Mouse (Mus musculus): ENCODE data around the gene Mgll.

DNA sequence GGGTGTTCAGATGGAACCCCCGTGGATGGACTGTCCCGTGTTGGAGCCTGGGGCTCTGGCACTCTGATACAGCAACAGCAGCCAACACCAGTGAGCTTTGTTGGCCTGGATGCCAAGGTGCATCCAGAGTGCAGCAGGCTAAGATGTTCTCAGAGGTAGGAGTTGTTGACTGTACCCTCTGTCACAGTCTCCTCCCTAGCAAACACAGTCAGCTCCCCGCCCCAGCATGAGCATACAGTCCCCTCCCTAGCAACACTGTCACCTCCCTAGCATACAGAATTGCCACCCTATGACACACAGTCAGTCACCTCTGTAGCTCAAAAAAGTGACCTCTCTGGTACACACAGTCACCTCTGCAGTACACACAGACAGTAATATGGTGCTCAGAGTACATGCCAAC, 92.7 kb downstream of the Mgll start:
- TF ChIP-seq CTCF (conservative IDR thresholded peaks at IDR 0.05; ENCODE audit: low read length) = no peak
- no peak for TF ChIP-seq POU5F1 (IDR thresholded peaks at IDR 0.05; ENCODE audit: borderline replicate concordance, low read length)
- no peak for TF ChIP-seq NANOG (IDR thresholded peaks at IDR 0.05; ENCODE audit: borderline replicate concordance, low read length)
